Mouse (Mus musculus): ENCODE data around the gene Slc28a1.

GRCm38 (mm10) chr7:81176187-81176769 lies 61.7 kb downstream of the Slc28a1 start:
- TF ChIP-seq CTCF (IDR thresholded peaks at IDR 0.05; ENCODE audit: control insufficient read depth, insufficient read depth, low read length), result no peak
- no peak for TF ChIP-seq POLR2A (IDR thresholded peaks at IDR 0.05; ENCODE audit: borderline replicate concordance, control insufficient read depth, low read depth, low read length)
